Mouse (Mus musculus): ENCODE results near the gene Atg2b. TPM values are rescaled to one million over a fixed set of nuclear protein-coding genes. Genes with fewer than 3 reads are reported as not detected.
A peak's percentile ranks its signal among the peaks of the same experiment; 100 is the strongest.

Atg2b gene
- polyA plus RNA-seq, 1 experiment: 37.1 TPM

DNA sequence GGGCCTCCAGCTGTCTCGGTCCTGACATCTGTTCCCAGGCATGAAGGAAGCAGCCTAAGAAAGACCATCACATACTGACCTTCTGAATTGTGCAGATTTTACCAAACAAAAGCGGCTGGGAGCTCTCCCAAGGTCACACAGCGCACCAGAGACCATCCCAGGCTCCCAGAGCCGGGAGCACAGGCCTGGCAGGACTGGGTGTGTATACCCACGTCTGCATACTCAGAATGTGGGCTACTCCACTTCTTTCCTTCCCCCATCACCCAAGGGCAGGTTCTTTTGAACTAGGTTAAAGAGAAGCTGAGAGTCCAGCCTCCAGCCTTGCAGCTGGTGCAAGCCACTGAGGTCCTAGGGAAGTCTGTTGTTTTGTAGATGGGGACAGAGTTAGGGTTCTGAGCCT is 85.9 kb downstream of the Atg2b start:
- no peak for DNase-seq (ENCODE audit: extremely low spot score in 1 of 2, low spot score in 1 of 2)

GRCm38 (mm10) chr12:105598503-105598902 is 86.5 kb downstream of the Atg2b start:
- DNase-seq (ENCODE audit: extremely low spot score in 1 of 2, low spot score in 1 of 2): no peak

GRCm38 (mm10) chr12:105597135-105597534 is 87.9 kb downstream of the Atg2b start:
- DNase-seq (ENCODE audit: extremely low spot score in 1 of 2, low spot score in 1 of 2): no peak

DNA sequence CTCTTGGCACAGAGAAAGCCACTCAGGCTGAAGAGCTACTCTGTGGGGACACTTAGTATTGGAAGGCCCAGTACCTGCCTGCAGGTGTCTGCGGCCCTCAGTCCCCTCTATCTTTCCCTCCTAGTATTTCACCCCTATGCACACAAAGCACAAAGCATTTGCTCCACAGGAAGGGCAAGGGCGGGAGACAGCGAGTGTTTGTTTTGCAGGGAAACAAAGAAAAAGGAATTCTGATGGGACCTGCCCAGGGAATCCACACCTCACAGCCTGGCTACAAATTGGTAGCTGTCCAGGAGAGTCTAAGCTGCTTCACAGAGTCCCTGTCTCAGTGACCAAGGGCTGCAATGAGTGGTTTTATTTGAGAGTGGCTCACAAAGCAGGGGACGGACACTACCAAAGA is 91.5 kb downstream of the Atg2b start:
- DNase-seq (ENCODE audit: extremely low spot score in 1 of 2, low spot score in 1 of 2): no peak

- DNase-seq (ENCODE audit: extremely low spot score in 1 of 2, low spot score in 1 of 2): no peak
Observed at GRCm38 (mm10) chr12:105592361-105592761, 92.7 kb downstream of the Atg2b start.

DNA sequence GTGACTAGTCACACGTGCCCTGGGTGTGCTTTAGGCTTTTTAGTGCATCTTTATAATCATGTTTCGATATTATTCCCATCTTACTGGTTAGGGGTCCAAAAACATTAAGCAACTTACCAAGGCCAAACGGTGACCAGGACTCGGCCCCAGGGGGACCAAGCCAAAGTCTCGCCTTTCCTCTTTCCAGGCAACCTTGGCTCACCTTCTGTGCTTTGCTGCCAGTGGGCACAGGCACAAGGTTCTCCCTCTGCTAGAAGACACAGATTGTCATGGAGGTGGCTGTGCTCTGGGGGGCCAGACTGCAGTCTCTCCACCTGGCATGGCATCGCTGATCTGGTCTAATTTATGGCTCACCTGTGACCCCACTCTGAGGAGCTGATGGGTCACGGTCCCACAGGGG is 94.2 kb downstream of the Atg2b start:
- DNase-seq (ENCODE audit: extremely low spot score in 1 of 2, low spot score in 1 of 2): no peak

GRCm38 (mm10) chr12:105587526-105587925 is 97.5 kb downstream of the Atg2b start:
- DNase-seq (ENCODE audit: extremely low spot score in 1 of 2, low spot score in 1 of 2): no peak

DNA sequence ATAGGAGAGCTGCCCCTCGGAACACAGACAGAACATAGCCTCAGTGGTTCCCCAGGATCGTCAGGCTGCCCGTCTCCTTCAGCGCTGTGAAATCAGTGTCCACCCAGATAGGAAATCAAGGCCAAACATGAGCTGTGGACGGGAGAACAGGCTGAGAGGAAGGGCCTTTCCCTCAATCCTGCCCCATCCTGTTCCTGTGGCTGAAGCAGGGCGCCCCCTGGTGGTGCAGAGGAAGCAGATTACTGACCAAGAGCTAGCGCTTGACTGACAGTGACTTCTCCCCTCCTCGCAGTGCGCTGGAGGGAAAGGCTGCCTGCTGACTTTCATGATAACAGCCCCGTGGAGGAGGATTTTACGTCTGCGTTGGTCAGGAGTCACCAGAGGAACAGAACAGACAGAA is 100.2 kb downstream of the Atg2b start:
- peak in 1 of 2 experiments; percentile 80 for DNase-seq (ENCODE audit: extremely low spot score in 1 of 2, low spot score in 1 of 2)

DNA sequence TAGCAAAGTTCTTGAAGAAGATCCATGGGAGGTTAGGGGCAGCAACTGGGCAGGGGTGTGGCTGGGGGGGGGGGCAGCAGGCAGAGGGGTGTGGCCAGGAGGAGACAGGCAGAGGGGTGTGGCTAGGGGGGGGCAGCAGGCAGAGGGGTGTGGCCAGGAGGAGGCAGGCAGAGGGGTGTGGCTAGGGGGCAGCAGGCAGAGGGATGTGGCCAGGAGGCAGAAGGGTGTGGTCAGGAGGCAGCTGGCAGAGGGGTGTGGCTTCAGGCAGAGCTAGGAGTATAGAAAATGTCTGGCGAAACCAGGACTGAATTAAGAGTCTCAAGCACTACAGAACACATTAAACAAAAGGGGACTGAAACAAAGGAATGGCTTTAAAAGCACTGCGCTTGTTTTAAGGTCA is 101.5 kb downstream of the Atg2b start:
- DNase-seq (ENCODE audit: extremely low spot score in 1 of 2, low spot score in 1 of 2): no peak

GRCm38 (mm10) chr12:105582486-105582885 is 102.5 kb downstream of the Atg2b start:
- DNase-seq (ENCODE audit: extremely low spot score in 1 of 2, low spot score in 1 of 2): no peak

- no peak for DNase-seq (ENCODE audit: extremely low spot score in 1 of 2, low spot score in 1 of 2)
Observed at GRCm38 (mm10) chr12:105580490-105580889, 104.5 kb downstream of the Atg2b start.

DNA sequence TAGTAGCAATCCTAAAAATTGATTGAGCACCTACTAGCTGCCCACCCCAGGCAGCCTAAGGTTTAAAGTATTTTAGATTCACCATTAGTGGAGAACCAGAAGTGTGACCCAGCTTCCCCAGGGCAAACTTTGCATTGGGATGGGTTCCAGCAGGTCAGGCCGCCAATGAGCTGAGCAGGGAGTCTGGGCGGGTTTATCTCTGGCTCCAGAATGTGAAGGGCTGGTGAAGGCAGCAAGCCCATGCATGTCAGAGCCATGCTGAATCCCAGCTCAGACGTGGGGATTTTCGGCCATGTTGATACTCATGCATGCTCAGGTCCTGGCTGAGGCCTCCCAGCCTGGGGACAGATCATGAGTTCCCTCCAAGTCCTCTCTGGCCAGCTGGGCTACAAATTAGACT is 110.7 kb downstream of the Atg2b start:
- no peak for DNase-seq (ENCODE audit: extremely low spot score in 1 of 2, low spot score in 1 of 2)

DNA sequence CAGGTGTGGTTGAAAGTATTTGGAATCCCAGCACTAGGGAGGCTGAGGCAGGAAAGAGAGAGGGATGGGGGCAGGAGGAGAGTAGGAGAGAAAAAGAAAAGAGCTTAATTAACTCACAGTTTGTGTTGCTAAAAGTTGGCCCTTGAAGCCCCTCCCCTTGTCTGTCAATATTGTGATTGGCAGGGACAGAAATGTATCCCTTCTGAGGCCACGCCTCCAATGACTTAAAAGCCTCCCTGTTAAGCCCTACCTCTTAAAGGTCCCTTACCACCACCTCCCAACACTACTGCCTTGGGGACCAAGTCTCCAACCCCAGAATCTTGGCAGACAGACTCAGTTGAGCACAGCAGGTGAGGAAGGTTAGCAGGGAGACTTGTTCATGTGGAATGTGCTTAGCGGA is 112.4 kb downstream of the Atg2b start:
- DNase-seq (ENCODE audit: extremely low spot score in 1 of 2, low spot score in 1 of 2): no peak

DNA sequence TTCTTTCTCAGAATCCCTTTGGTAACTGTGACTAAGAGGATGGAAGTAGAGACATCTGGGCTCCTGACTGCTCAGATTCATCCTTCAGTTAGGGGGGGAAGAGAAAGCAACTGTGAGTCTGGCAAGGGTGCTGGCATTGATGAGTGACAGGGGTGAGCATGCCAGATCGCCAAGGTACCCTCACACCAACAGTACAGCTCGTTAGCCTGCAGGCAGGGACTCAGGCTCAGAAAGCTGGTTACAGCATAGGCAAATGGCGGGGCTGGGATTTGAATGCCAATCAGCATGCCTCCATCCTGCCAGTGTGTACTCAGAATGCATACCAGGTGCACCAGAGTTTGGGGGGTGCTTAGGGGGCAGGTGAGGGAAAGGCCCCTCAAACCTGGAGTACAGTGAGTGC is 113.1 kb downstream of the Atg2b start:
- no peak for DNase-seq (ENCODE audit: extremely low spot score in 1 of 2, low spot score in 1 of 2)

Other genes with a start within 250 kb of the Atg2b start
- gene D430019H16Rik, start 231.4 kb downstream of the Atg2b start, polyA plus RNA-seq (2012; rRNA removed): 66.2 and 79.3 TPM in 2 replicates
- gene Bdkrb2, start 122.0 kb downstream of the Atg2b start, polyA plus RNA-seq (2012; rRNA removed): 0.19 and 0.32 TPM in 2 replicates
- gene Bdkrb1, start 82.1 kb downstream of the Atg2b start, polyA plus RNA-seq (2012; rRNA removed): not detected in 2 replicates
- gene Gskip, start 382 bp downstream of the Atg2b start, polyA plus RNA-seq (2012; rRNA removed): 19.4 and 19.9 TPM in 2 replicates
- 0.30 and 0.38 TPM in 2 replicates for gene Ak7, start 20.8 kb upstream of the Atg2b start, polyA plus RNA-seq (2012; rRNA removed)
- gene Papola, start 99.5 kb upstream of the Atg2b start, polyA plus RNA-seq (2012; rRNA removed): 117 and 123 TPM in 2 replicates